Mouse (Mus musculus): ENCODE data around the gene 1190007I07Rik.
"Not testable (repeated sequence)": the region's sequence is repeated elsewhere in the genome, so short reads cannot be mapped to it uniquely, and the experiment has no call there.

Gene 1190007I07Rik

GRCm38 (mm10) chr10:82629586-82630255 is 6.7 kb upstream of the 1190007I07Rik start, which contains the start of gene Tdg:
Tdg (plus strand) TSS chr10:82629828.
- DNase-seq (ENCODE audit: inconsistent ontology term), result peak; percentile 97

DNA sequence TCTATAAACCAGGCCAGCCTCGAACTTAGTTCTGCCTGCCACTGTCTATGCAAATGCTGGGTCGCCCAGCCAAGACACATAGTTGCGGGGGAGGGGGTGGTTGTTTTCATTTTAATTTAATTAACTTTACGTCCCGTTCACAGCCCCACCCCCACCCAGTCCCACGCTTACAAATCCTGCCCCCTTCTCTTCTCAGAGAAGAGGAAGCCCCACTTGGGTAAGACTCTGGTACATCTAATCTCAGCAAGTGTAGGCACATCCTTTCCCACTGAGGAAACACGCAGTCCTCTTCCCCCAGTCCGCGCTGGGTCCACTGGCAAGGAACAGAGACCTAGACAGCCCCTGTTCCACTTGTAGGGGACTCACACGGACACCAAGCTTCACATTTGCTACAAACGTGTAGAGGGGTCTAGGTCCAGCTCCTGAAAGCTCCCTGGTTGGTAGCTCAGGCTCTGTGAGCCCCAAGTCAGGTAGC is 6.1 kb upstream of the 1190007I07Rik start:
- DNase-seq (ENCODE audit: inconsistent ontology term), result no peak

DNA sequence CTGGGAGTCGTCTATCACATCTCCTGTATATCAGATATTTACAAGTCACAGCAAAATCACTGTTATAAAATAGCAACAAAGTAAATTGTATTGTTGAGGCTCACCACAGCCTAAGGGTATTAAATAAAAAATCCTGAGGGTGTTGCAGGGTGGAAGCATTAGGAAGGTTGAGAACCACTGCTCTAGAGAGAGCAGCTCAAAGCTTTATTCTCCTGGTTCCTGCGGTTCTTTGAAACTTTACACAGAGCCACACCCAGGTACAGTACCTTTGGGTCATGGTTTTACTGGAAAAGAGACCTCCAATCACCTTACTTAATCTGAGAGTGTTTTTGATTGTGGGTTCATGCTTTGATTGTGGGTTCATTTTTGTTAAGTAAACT is 515 bp upstream of the 1190007I07Rik start:
- DNase-seq (ENCODE audit: inconsistent ontology term), result not testable (repeated sequence)

- no peak for DNase-seq (ENCODE audit: inconsistent ontology term)
These were observed 793 bp downstream of the 1190007I07Rik start for GRCm38 (mm10) chr10:82622235-82622634.

DNA sequence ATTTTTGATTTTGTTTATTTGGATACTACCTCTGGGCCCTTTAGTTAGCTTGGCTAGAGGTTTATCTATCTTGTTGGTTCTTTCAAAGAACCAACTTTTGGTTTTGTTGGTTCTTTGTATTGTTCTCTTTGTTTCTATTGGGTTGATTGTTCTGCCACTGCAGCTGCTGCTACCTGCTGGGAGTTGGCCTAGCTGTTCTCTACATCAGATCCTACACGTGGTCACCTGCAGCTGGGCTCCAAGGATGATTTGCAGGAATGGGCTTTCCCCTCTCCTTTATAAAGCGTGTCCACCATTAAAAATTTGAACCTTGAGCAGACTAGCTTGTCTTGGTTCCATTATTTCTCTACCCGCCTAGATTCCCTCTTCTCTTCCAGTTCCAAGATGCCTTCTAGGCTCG is 28.6 kb downstream of the 1190007I07Rik start:
- DNase-seq (ENCODE audit: inconsistent ontology term), result not testable (repeated sequence)

DNA sequence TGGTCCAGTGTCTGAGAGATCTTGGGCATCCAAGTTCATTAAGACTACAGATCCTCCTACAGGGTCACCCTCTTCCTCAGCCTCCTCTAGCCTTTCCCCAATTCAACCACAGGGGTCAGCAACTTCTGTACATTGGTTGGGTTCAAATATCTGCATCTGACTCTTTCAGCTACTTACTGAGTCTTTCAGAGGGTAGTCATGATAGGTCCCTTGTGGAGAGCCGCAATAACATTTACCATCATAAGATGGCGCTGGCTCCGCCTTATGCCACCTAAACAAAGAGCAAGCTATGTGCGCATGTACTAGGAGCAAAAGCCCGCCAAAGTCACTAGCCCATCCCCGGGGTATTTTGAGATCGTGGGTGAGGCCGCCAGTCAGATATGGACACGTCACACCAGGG is 33.4 kb downstream of the 1190007I07Rik start:
- DNase-seq (ENCODE audit: inconsistent ontology term), result not testable (repeated sequence)

- DNase-seq (ENCODE audit: inconsistent ontology term), result not testable (repeated sequence)
These were observed 51.9 kb downstream of the 1190007I07Rik start for GRCm38 (mm10) chr10:82571091-82571490.

Measured in Muller cell, postnatal 12 days (primary cell).